Mouse (Mus musculus) C2C12 (cell line): ENCODE results near the gene Foxo3.
A peak's percentile ranks its signal among the peaks of the same experiment; 100 is the strongest.

Experiments used
- CTCF ChIP-seq: IDR thresholded peaks from one replicate; pipeline ENCODE4 v1.5.1; 2011; ENCODE audit not compliant: control insufficient read depth, insufficient read depth, insufficient read length
- FOSL1 ChIP-seq: IDR thresholded peaks from one replicate; pipeline ENCODE4 v1.8.0; 2011; ENCODE audit warnings: mild to moderate bottlenecking, low read length; ENCODE audit not compliant: poor library complexity, insufficient read depth, severe bottlenecking
- MAX ChIP-seq: IDR thresholded peaks from one replicate; pipeline ENCODE4 v1.6.1; 2011; ENCODE audit warnings: mild to moderate bottlenecking, control low read depth
- MYOG ChIP-seq: IDR thresholded peaks from one replicate; pipeline ENCODE4 v1.6.1; 2011; ENCODE audit not compliant: control insufficient read depth, insufficient read length; ENCODE audit errors: extremely low read depth
- USF1 ChIP-seq: IDR thresholded peaks from one replicate; pipeline ENCODE4 v1.6.1; 2011; ENCODE audit warnings: low read depth, mild to moderate bottlenecking, control low read depth, moderate library complexity

GRCm38 (mm10) chr10:42291360-42291759 lies 14.8 kb upstream of the Foxo3 start:
- TF ChIP-seq CTCF (peak; percentile 54), USF1 (no peak), MAX (no peak), FOSL1 (no peak), MYOG (no peak)
